Mouse (Mus musculus) layer of hippocampus, adult 8-10 months (tissue): ENCODE measurements around the gene Mcrip1. TPM values are rescaled to one million over a fixed set of nuclear protein-coding genes. Genes with fewer than 3 reads are reported as not detected.

Experiments
- DNase-seq, 2 experiments: peaks; one replicate each; pipeline ENCODE4 v3.0.0; 2022; ENCODE audit warnings: low spot score in 2 of 2
- total RNA-seq, 4 experiments: library from RNA; stranded (reverse); gene quantifications; 2 replicates each; pipeline ENCODE4 v1.2.4; 2022

Gene Mcrip1
- total RNA-seq, 4 experiments from 2014 or later, result 61.1 to 68.7 (median 63.3) TPM

- DNase-seq, result no peak
Measured at GRCm38 (mm10) chr11:120547469-120547868, 2.1 kb downstream of the Mcrip1 start.

GRCm38 (mm10) chr11:120545964-120546363 lies 3.6 kb downstream of the Mcrip1 start:
- DNase-seq, result no peak

GRCm38 (mm10) chr11:120542376-120542775 lies 7.2 kb downstream of the Mcrip1 start:
- DNase-seq, result no peak

- no peak for DNase-seq
Measured at GRCm38 (mm10) chr11:120541907-120542306, 7.6 kb downstream of the Mcrip1 start.

GRCm38 (mm10) chr11:120539285-120540014 lies 10.1 kb downstream of the Mcrip1 start:
- no peak for DNase-seq

GRCm38 (mm10) chr11:120538955-120539284 lies 10.6 kb downstream of the Mcrip1 start:
- DNase-seq, result no peak

- no peak for DNase-seq
Measured at GRCm38 (mm10) chr11:120538485-120538884, 11.0 kb downstream of the Mcrip1 start.

- DNase-seq, result no peak
Measured at GRCm38 (mm10) chr11:120535804-120536203, 13.7 kb downstream of the Mcrip1 start.

- no peak for DNase-seq
Measured at GRCm38 (mm10) chr11:120535145-120535544, 14.4 kb downstream of the Mcrip1 start.

GRCm38 (mm10) chr11:120534093-120534492 lies 15.4 kb downstream of the Mcrip1 start:
- DNase-seq, result no peak

GRCm38 (mm10) chr11:120531646-120532045 lies 17.9 kb downstream of the Mcrip1 start:
- DNase-seq, result no peak

GRCm38 (mm10) chr11:120530085-120530964 lies 19.2 kb downstream of the Mcrip1 start, which contains the start of gene Gcgr:
TSS of gene Gcgr (plus strand) at chr11:120530699.
- DNase-seq, result no peak

- DNase-seq, result no peak
Measured at GRCm38 (mm10) chr11:120528903-120529302, 20.6 kb downstream of the Mcrip1 start.

GRCm38 (mm10) chr11:120527690-120528354 lies 21.7 kb downstream of the Mcrip1 start:
- DNase-seq, result no peak

- no peak for DNase-seq
Measured at GRCm38 (mm10) chr11:120525959-120526358, 23.6 kb downstream of the Mcrip1 start.

- DNase-seq, result no peak
Measured at GRCm38 (mm10) chr11:120522581-120522980, 26.9 kb downstream of the Mcrip1 start.

- peak in 1 of 2 experiments; percentile 22 for DNase-seq
Measured at GRCm38 (mm10) chr11:120520967-120521540, 28.5 kb downstream of the Mcrip1 start.

- no peak for DNase-seq
Measured at GRCm38 (mm10) chr11:120520498-120520897, 29.0 kb downstream of the Mcrip1 start.

GRCm38 (mm10) chr11:120519738-120520137 lies 29.8 kb downstream of the Mcrip1 start:
- no peak for DNase-seq

- no peak for DNase-seq
Measured at GRCm38 (mm10) chr11:120518558-120518957, 31.0 kb downstream of the Mcrip1 start.

GRCm38 (mm10) chr11:120518027-120518426 lies 31.5 kb downstream of the Mcrip1 start:
- DNase-seq, result peak; percentile 70 to 74

GRCm38 (mm10) chr11:120517147-120517546 lies 32.4 kb downstream of the Mcrip1 start:
- no peak for DNase-seq
